Mouse (Mus musculus) forebrain, postnatal 0 days (tissue): Measurements from ENCODE around the gene Hdac4. TPM values are rescaled to one million over a fixed set of nuclear protein-coding genes. Genes with fewer than 3 reads are reported as not detected.

ENCODE experiments used
- ATAC-seq: fragments of 200-750 bp; cut with Nextera tagmentation; 2 replicates; pipeline ENCODE4 v1.8.0; 2017; ENCODE audit warnings: mild to moderate bottlenecking, moderate library complexity
- DNase-seq: peaks from one replicate; pipeline ENCODE4 v3.0.0-alpha.2; 2015
- H3K27ac ChIP-seq: fragments of 300-500 bp; sonication (generic); 2 replicates; pipeline ENCODE4 v1.5.1; 2014; ENCODE audit warnings: low read depth, mild to moderate bottlenecking, antibody characterized with exemption, low read length, moderate library complexity, mixed read lengths
- H3K27me3 ChIP-seq: fragments of 300-500 bp; sonication (generic); 2 replicates; pipeline ENCODE4 v1.6.1; 2014; ENCODE audit warnings: mild to moderate bottlenecking, low read length, mixed read lengths; ENCODE audit not compliant: insufficient read depth
- H3K36me3 ChIP-seq: fragments of 300-500 bp; sonication (generic); 2 replicates; pipeline ENCODE4 v1.6.1; 2014; ENCODE audit warnings: mild to moderate bottlenecking, moderate library complexity; ENCODE audit not compliant: insufficient read depth
- H3K4me1 ChIP-seq: fragments of 300-500 bp; sonication (generic); 2 replicates; pipeline ENCODE4 v1.6.1; 2014; ENCODE audit warnings: antibody characterized with exemption; ENCODE audit not compliant: insufficient read depth
- H3K4me2 ChIP-seq: fragments of 300-500 bp; sonication (generic); 2 replicates; pipeline ENCODE4 v1.6.1; 2014; ENCODE audit warnings: low read depth, mild to moderate bottlenecking, moderate library complexity
- H3K4me3 ChIP-seq: fragments of 300-500 bp; sonication (generic); 2 replicates; pipeline ENCODE4 v1.5.1; 2014; ENCODE audit warnings: low read depth, low read length, mixed read lengths
- H3K9ac ChIP-seq: fragments of 300-500 bp; sonication (generic); 2 replicates; pipeline ENCODE4 v1.6.1; 2014; ENCODE audit warnings: mild to moderate bottlenecking
- H3K9me3 ChIP-seq: fragments of 300-500 bp; sonication (generic); 2 replicates; pipeline ENCODE4 v1.6.1; 2016; ENCODE audit warnings: low read length
- CTCF ChIP-seq: sonication (generic); IDR thresholded peaks from 2 replicates; pipeline ENCODE4 v1.5.1; 2016; ENCODE audit warnings: antibody characterized with exemption, control low read depth, low read depth
- WGBS: fragments of 180-500 bp; shearing (Covaris S2); extraction: QIAGEN DNeasy Blood & Tissue Kit; methylation state at CpG from one replicate; pipeline ENCODE4 v1.1.7; 2014; 5-methylcytosine and 5-hydroxymethylcytosine counted together
- polyA plus RNA-seq: library from polyadenylated mRNA; unstranded; fragments of >200 nt; fragmentation: Nextera tagmentation; extraction: Ambion mirVana; gene quantifications from 2 replicates; pipeline ENCODE4 v1.2.1, GENCODE M21; 2015
- total RNA-seq: library from RNA; depleted of rRNA; stranded (reverse); fragments of >200 nt; gene quantifications from 2 replicates; pipeline ENCODE4 v1.2.3, GENCODE M21; 2014

Gene Hdac4
- total and polyA plus RNA-seq, 2 experiments from 2014 or later = 21.3 to 57.0 TPM

DNA sequence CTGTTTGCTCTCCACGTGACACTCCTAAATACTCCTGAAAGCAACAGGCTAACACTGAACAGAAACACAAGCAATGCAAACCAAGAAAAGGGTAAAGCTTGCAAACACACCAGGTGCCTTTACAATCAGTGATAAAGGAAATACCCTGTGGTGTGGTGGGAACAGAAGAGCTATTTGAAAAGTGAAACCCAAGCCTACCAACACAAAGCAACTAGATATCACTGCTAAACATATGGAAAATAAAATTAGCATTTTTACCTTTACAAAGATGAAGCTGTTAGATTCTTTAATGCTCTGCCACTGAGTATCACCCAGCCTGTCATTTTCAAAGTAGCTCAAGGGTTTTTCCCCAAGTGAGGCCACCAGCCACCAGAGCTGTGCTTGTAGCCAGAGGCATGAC is 191.4 kb downstream of the Hdac4 start:
- H3K4me3 ChIP-seq = no peak overlapping the region
- DNase-seq (no peak), ATAC-seq (no peak)
- no peaks in the 10 kb centered on the region; the same call in 1 of the 2 replicates for H3K36me3 ChIP-seq
- no peaks in the 10 kb centered on the region for H3K9me3 ChIP-seq
- WGBS = 48% methylated on average over 1 of the region's 1 CpGs
- no peak overlapping the region for H3K27ac ChIP-seq
- H3K9ac ChIP-seq = no peak overlapping the region
- H3K4me1 ChIP-seq = no peaks in the 10 kb centered on the region
- no peak for TF ChIP-seq CTCF
- H3K4me2 ChIP-seq = no peak overlapping the region
- no peaks in the 10 kb centered on the region for H3K27me3 ChIP-seq

DNA sequence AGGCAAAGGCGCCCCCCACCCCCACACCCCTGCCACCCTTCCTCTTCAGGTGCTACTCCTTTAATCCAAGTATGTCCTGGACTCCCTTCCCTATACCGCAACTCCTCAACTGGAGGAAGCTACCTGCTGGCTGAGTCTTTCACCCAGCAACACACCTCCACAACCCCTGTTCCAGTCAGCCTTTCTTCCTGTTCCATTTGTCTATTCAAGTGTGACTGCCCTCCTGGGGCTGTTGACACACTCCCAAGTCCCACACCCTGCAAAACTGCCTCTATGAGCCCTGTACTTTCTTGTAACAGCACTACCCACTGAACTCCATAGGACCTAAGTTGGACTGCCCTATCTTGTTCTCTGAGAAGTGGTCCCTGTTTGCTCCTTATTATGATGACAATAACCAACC is 195.3 kb downstream of the Hdac4 start:
- H3K27me3 ChIP-seq = no peaks in the 10 kb centered on the region
- no peak for TF ChIP-seq CTCF
- no peaks in the 10 kb centered on the region for H3K9me3 ChIP-seq
- no peak overlapping the region for H3K4me3 ChIP-seq
- no peak overlapping the region for H3K27ac ChIP-seq
- WGBS = 97% methylated on average over 2 of the region's 2 CpGs
- H3K9ac ChIP-seq = no peak overlapping the region
- H3K4me2 ChIP-seq = no peak overlapping the region
- DNase-seq = no peak
- ATAC-seq = no peak
- peaks cover 3% of the 10 kb centered on the region; the same call in 1 of the 2 replicates for H3K36me3 ChIP-seq
- no peaks in the 10 kb centered on the region for H3K4me1 ChIP-seq

- no peak for TF ChIP-seq CTCF
- no peaks in the 10 kb centered on the region for H3K4me1 ChIP-seq
- ATAC-seq = no peak
- no peak overlapping the region for H3K27ac ChIP-seq
- H3K4me3 ChIP-seq = no peak overlapping the region
- DNase-seq = no peak
- H3K9me3 ChIP-seq = no peaks in the 10 kb centered on the region
- no peak overlapping the region for H3K4me2 ChIP-seq
- H3K36me3 ChIP-seq = peaks cover 31% of the 10 kb centered on the region
- 62% methylated on average over 9 of the region's 9 CpGs for WGBS
- H3K9ac ChIP-seq = no peak overlapping the region
- H3K27me3 ChIP-seq = no peaks in the 10 kb centered on the region
Measured at GRCm38 (mm10) chr1:91993658-91994165, 201.8 kb downstream of the Hdac4 start.

- WGBS = 89% methylated on average over 3 of the region's 3 CpGs
- Histone ChIP-seq H3K4me3 (no peak overlapping the region), H3K4me2 (no peak overlapping the region), H3K36me3 (peaks cover 31% of the 10 kb centered on the region), H3K27ac (no peak overlapping the region), H3K4me1 (no peaks in the 10 kb centered on the region), H3K9ac (no peak overlapping the region), H3K27me3 (no peaks in the 10 kb centered on the region), H3K9me3 (no peaks in the 10 kb centered on the region)
- no peak for DNase-seq
- no peak for ATAC-seq
- no peak for TF ChIP-seq CTCF
Measured at GRCm38 (mm10) chr1:91992652-91993051, 202.8 kb downstream of the Hdac4 start.

GRCm38 (mm10) chr1:91991597-91991996 is 203.9 kb downstream of the Hdac4 start:
- H3K4me3 ChIP-seq = no peak overlapping the region
- peaks cover 40% of the 10 kb centered on the region for H3K36me3 ChIP-seq
- ATAC-seq = no peak
- no peak overlapping the region for H3K27ac ChIP-seq
- H3K9ac ChIP-seq = no peak overlapping the region
- no peaks in the 10 kb centered on the region for H3K9me3 ChIP-seq
- no peak overlapping the region for H3K4me2 ChIP-seq
- no peaks in the 10 kb centered on the region for H3K27me3 ChIP-seq
- no peaks in the 10 kb centered on the region for H3K4me1 ChIP-seq
- no peak for DNase-seq
- TF ChIP-seq CTCF = no peak

GRCm38 (mm10) chr1:91990852-91991251 is 204.6 kb downstream of the Hdac4 start:
- TF ChIP-seq CTCF = no peak
- Histone ChIP-seq H3K4me2 (no peak overlapping the region), H3K9me3 (no peaks in the 10 kb centered on the region), H3K36me3 (peaks cover 46% of the 10 kb centered on the region), H3K27me3 (no peaks in the 10 kb centered on the region), H3K27ac (no peak overlapping the region), H3K4me3 (no peak overlapping the region), H3K4me1 (no peaks in the 10 kb centered on the region), H3K9ac (no peak overlapping the region)
- 70% methylated on average over 5 of the region's 5 CpGs for WGBS
- no peak for ATAC-seq
- no peak for DNase-seq

GRCm38 (mm10) chr1:91988866-91989265 is 206.6 kb downstream of the Hdac4 start:
- Histone ChIP-seq H3K9ac (no peak overlapping the region), H3K27ac (no peak overlapping the region), H3K27me3 (no peaks in the 10 kb centered on the region), H3K9me3 (no peaks in the 10 kb centered on the region), H3K4me2 (no peak overlapping the region), H3K4me1 (no peaks in the 10 kb centered on the region), H3K4me3 (no peak overlapping the region), H3K36me3 (peaks cover 53% of the 10 kb centered on the region)
- no peak for DNase-seq
- 93% methylated on average over 1 of the region's 1 CpGs for WGBS
- no peak for ATAC-seq
- no peak for TF ChIP-seq CTCF
